Mouse (Mus musculus) erythroblast, adult 5-6 weeks (primary cell): ENCODE measurements around the gene Sytl2. TPM values are rescaled to one million over a fixed set of nuclear protein-coding genes. Genes with fewer than 3 reads are reported as not detected.

Experiments used
- ATAC-seq: replicated peaks from 2 replicates; pipeline ENCODE4 v1.8.0; 2016; ENCODE audit warnings: moderate number of reproducible peaks, mild to moderate bottlenecking, moderate TSS enrichment, inconsistent platforms; ENCODE audit not compliant: poor library complexity, low FRiP score, severe bottlenecking
- total RNA-seq, 2 experiments: library from RNA; stranded (forward) in 1 of 2; stranded (reverse) in 1 of 2; fragments of 150-400 nt in 1 of 2; fragments of 200-764, 138-1000 nt in 1 of 2; gene quantifications; 2 replicates each; pipeline versions ENCODE4 v1.2.3 to v1.2.4; 2015 to 2017; ENCODE audit warnings: low replicate concordance in 2 of 2

Gene Sytl2
- total RNA-seq (2015; ENCODE audit: low replicate concordance) = 0.38 and 0.63 TPM in 2 replicates
- total RNA-seq (2017; ENCODE audit: low replicate concordance) = 1.5 and 2.1 TPM in 2 replicates

DNA sequence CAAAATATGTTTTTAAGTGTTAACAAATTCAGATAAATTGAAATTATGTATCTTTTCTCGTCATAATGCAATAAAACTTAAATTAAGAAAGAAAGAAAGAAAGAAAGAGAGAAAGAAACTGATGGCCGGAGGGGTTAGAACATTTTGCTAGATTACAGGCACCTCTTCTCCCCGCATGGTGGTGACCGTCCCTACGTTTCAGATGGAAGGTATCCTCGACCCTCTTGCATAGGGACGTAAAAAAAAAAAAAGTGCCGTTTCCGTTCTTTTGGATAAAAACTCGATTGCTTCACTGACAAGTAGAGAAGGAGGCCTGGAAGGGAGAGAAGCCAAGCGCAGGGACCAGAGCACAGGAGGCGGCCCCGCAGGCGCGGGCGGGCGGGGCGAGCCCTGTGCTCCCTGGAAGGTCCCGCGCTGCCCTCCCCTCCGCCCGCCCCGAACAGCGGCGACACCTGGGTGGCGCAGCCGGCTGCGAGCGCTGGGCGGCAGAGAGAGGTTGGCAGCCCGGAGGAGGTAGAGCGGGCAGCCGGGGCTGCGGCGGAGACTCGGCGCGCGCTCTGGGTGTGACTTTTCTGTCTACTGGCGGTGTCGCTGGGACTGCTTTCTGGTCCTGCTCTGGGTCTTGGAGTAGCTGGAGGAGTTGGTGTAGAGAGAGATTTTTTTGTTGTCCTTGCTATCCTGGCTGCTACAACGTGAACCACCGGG, at the start of gene Sytl2:
Sytl2 (plus strand) TSS at position 311 of the 705 bp plus-strand sequence.
- no peak for ATAC-seq

DNA sequence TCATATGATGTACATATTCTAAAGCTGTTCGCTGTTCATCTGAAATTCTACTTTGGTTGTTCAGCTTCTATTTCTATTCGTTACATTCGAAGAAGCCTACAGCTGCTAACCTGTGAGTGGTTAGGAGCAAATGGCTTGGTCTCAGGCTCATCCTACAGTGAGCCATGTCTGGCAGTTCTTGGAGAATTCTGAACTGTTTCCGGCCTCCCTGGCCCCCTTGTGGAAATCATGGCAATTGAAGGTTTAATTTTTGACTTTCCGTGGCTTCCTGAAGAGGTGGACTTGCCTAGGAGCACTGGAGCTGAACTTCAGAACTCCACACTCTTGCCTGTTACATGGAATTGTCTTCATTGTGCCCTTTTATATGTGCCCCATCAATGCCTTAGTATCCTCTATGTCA, 49.1 kb upstream of the Sytl2 start:
- no peak for ATAC-seq

DNA sequence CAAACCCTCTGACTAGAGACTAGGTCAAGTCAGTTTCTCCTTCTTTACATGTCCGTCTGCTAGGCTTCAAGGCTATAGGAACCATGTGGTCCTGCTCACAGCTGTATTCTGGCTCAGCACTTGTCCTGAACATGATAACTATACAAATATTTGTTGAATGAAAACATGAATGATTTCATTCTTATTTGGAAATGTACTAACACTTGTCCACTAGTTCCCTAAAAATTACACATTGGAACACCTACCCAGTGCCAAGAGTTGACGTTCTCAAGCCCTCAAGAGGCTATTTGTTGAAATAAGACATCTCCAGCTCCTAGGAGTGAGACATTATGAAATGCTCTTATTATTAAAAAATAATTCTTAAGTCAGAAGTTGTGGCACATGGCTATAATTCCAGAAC, 43.4 kb upstream of the Sytl2 start:
- ATAC-seq = no peak

DNA sequence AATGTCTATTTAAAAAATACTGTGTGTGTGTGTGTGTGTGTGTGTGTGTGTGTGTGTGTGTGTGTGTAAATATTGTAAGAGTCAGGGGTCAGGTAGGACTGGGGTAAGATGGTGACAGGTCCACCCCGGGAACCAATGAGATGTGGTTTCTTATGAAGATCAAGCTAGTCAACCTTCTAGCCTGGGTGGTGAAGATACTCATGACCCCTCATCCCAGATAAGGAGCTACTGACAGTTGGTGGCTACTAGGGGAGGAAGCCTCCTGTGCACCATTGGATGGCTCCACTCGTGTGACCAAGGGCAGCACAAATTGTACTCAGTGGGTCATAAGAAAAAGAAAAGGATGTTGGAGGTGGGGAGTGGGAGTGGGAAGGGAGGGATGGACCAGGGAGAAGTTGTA, 42.2 kb upstream of the Sytl2 start:
- ATAC-seq = no peak

DNA sequence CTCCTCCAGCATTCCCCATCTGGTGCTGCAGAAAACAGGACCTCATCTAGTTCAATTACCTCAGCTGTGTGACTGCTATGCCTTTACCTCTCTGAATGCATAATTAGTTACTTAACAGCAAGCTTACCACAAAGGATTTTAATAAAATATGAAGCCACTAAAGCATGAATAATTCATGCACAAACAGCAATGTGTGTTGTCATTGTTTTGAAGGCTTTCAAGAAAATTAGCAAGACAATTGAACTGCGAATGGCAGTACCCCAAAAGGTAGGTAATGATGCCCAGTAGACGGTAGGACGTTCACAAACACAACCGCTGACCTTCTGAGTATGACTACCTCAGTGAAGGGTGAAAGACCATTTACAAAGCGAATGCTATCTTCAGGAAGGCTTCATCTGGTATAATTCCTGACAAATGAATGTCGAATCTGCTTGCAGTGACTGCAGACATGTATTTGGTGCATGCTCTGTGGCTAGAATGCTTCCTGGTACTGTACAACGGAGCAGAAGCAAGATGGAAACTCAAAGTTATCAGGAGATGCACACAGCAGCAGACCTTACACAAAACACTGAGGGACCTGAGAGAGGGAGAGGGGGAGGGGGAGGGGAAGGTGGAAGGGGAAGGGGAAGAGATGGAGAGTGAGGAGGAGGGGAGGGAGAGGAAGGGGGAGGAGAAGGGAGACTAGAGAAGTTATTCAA, 40.0 kb upstream of the Sytl2 start:
- no peak for ATAC-seq

DNA sequence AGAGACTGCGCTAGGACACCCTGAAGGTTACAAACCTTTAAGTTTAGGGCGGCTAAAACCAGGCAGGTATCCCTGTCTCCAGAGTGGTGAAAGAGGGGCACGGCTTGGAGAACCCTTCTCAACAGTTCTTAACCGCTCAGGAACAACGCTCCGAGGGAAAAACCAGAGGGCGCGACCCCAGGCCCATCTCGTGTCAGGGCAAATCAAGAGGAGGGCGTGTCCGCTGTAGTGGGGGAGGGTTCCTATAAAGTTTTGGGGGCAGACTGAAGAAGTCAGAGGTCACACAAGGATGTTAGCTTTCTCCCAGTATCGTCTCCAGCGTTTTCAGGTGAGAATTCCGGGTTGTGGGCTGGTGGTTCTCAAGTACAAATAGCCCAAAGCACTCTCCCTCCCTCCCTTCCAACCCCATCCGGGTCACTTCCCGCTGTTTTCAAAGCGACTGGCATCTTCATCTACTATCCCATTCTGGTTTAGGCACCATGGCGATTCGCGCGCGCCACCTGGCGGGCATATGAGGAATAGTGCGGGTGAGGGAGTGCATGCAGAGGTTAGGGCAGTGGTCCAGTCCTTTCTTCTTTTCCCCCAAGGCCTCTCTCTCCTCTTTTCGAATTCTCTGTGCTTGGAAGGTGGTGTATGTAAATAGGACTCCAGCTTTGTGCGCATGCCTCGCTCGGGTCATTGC, 36.6 kb upstream of the Sytl2 start, which contains the start of gene Ccdc83:
Ccdc83 (minus strand) TSS at position 489 of the 682 bp plus-strand sequence.
- peak; percentile 93 for ATAC-seq

DNA sequence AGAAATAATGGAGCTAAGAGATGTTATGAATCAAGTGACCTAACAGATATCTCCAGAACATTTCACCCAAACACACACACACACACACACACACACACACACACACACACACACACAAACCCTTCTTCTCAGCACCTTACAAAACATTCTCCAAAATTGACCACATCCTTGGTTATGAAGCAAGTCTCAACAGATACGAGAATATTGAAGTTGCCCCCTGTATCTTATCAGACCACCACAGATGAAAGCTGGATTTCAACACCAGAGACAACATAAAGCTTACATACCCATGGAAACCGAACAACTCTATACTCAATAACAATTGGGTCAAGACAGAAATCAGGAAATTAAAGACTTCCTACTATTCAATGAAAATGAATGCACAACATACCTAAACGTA, 31.9 kb upstream of the Sytl2 start:
- ATAC-seq = no peak

DNA sequence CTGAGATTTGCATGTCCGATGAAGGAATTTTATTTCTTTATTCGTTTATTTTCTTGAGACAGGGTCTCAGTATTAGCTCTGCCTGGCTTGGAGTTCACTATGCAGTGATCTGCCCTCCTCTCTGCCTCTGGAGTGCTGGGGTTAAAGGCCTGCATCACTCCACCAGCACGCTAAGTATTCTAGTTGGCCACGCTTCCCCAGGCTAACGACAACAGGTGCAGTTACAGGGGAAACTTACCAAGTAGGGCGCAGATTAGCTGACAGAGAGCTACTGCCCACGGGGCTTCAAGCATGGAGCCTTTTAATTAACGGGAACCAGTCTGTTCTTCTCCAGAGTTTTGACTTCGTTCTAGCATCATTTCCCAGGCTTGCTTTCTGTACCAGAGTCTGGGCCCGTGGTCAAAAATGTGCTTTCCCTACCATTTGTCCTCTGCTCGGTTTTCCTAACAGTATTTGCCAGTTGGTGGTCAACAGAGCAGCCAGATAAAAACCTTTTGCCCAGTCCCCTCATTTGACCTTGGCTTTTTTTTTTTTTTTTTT, 27.4 kb upstream of the Sytl2 start:
- no peak for ATAC-seq

DNA sequence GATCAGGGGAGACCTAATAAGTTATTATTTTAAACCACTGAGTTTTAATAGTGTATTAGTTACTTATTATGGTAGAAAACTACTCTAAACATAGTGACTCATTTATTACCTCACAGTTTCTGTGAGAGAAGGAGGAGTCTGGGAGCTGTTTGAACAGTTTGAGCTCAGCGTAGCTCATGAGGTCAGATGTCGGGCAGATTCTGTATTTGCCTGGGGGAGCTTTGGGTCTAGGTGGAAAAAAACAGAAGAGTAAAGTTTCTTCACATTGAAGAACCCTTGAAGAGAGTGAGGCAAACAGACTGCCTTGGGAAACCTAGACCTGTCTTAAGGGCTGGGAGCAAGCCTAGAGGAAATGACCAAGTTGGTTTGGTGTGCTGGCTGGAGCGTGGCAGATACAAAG, 24.8 kb upstream of the Sytl2 start:
- ATAC-seq = no peak

DNA sequence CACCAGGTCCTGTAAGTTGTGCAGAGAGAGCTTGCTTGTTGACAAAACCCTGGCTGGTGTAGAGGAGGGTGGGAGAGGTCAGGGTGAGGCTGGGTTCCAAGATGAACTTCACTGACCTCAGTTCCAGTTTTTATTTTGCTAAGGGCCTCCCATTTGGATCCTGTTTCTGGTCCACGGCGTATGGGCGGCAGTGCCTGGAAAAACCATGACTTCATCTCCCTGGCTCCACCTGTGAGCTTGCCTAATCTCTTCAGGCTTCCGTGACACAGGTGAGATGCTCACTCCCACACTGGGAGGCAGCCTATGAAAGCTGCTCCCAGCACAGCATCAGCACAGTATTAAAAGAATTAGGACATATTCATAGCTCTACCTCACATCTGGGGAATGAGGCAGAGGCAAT, 24.3 kb upstream of the Sytl2 start:
- ATAC-seq = no peak

DNA sequence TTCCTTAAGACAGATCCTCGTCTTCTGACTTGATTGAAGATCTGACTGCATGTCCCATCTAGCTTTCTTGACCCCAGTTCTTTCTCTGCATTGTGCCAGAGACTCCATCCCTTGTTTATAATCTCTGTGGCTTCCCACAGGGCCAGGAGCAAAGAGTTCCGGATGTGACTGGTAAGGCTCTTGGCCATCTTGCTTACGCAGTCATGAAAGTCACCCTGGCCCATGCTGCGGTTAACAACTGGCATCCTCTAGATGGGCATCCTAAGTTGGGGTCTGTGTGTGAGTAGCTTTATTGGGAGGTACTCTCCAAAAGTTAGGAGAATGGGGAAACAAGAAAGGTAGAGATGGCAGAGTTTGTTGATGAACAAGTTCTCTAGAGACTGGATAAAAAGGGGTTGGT, 22.9 kb upstream of the Sytl2 start:
- ATAC-seq = no peak

DNA sequence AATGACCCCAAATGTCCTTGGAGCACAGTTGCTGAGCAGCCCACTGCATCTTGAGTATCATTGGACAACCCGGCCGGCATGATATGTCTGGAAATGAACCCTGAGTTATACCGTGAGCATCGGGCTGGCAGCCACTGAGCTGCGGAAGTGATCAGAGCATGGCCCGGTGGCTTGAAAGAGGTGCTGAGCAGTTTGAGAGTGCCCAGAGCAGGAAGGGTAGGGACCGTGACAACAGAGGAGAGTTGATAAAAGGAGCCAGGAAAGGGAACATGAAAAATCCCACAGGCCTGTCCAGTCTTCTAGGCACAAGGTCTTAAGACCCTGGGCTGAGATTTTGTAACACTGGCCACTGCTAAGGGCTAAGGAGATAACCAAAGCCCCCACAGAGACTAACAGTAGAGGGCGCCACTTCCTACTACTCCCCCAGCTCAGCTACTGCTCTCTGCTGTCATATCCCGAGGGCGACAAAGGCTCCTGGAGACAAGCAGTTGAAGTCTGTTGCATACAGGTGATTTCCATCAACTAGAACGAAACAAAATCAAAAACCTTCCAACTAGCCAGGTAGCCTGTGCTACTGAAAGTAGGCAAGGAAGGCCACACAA, 21.7 kb upstream of the Sytl2 start:
- ATAC-seq = no peak

DNA sequence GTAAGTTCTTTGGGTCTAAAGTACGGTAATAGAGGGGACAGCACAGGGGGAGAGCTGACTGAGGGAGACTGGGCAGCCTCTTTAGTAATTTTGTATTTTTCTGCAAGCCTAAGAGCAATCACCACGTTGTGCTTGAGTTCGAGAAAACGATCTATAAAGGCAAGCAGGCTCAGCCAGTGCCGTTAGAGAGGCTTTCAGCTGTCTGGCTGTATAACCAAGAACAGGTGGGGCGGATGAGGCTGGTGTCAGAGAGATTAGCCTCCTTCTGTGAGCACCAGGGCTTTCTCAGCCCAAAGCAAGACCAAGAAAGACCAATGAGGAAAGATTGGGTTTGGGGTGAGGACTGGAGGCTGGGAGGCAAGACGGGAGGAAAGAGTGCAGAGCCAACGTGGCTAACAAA, 21.2 kb upstream of the Sytl2 start:
- ATAC-seq = no peak

DNA sequence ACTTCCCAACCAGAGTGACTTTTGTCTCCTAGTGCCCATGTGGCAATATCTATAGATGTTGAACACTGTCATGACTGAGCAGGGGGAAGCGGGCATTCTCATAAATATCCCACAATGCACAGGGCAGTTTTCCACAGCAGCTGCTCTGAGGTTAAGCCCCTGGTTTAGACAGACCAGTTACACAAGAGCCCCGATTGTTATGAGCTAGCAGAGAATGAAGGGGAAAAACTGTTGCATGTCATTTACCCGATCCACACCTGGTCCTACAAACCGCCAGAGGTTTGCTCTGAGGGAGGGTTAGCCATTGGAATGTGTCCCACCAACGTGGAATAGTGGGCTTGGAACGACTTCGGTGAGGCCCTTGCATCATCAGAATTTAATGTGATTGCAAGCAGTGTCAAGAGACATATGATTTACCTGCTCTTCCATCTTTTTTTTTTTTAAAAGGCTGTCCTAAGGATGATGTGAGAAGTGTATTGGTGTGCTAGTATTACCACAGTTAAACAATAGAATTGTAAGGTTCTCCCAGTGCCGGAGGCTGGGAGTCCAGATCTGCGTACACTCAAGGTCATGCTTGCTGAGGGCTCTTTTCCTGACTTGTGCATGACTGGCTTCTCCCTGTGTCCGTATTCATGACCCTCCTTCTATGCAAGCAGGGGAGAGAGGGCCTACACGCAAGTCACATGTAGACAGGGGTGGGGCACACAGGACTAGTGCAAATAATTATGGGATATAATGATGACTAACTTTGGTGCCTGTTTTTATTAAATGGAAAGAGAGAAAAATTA, 20.1 kb upstream of the Sytl2 start:
- no peak for ATAC-seq

DNA sequence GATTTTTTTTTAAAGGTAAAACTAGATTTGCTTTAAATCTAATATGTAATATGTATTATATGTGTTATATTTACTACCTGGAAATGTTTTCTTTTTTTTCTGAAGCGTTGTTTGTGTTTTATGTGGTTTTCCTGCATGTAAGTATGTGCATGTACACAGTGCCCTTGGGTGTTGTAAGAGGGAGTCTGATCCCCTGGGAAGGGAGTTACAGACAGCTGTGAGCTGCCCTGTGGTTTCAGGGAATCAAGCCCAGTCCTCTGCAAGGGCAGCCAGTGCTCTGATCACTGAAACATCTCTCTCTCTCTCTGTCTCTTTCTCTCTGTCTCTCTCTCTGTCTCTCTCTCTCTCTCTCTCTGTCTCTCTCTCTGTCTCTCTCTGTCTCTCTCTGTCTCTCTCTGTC, 19.3 kb upstream of the Sytl2 start:
- ATAC-seq = no peak

DNA sequence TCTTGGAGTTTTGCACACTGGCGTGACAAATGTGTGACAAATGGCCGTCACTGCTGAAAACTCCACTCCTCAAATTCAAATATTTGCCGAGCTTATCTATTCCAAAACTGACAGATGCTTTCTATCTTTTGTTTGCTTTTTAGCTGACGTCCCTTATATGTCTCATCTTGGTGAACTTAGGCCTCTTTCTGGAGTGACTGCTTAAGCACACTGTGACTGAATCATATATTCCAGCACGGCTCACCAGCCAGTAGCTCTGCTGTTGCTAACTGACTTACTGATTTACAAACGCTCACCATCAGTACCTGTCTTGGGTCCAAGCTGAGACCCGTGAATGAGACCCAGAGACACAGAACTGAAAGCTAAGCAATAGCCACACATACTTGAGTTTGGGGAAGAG, 17.3 kb upstream of the Sytl2 start:
- ATAC-seq = no peak

DNA sequence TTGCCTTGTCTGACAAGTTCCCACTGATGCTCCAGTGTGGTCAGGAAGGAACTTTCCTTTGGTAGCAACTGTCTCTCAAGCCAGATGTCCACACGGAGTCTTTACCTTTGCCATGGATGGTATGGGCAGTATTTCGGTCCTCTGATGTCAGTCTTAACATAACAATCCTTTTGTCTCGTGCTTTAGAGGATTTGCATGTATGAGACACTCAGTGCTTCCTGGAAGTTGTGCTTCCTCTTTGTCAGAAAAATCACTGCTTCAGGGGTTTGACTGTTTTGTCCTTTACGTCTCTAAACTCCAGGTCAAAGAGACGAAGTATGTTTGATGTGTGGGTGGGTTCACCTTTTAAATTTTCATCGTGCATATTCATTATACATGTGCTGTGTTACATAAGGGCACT, 10.2 kb upstream of the Sytl2 start:
- ATAC-seq = no peak

DNA sequence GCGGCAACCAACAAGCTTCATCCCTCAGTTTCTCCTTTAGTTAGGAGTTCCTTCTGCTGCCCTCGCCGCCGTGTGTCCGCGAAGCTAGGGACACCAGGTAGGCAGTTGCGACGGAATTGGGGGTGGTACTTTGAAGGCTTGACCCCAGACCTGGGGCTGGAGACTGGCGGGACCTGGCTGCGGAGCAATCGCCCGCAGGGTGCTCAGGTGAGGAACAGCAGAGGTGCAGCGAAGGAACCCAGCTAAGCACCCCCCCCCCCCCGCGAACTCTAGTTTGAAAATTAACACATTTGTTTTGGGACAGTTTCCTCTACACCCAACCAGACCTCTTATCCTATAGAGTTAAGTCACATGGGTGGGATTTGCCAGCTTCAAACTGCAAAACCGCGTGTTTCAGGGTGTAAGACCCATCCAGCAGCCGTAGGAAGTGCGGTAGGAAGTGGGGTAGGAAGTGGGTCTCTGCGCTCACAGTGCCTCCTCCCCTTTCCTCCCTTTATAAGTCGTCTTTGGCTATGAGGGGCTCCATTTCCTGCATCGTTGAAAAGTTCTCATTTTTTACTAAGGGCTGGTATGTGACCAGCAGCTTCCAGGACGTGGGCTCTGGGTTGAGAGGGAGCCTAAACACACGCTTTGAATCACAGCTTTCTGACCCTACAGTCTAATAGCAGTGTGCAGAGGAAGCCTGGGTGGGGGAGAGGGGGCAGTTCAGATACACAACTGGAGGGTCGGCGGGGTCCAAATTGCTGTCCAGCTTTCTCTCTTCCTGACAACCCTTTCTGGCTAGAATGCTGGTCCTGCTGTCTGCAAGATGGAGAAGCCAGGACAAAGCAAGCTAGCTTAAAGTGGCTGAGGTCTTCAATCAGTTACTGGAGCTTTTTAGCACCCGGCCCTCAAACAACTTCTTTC, 848 bp downstream of the Sytl2 start:
- ATAC-seq = no peak

DNA sequence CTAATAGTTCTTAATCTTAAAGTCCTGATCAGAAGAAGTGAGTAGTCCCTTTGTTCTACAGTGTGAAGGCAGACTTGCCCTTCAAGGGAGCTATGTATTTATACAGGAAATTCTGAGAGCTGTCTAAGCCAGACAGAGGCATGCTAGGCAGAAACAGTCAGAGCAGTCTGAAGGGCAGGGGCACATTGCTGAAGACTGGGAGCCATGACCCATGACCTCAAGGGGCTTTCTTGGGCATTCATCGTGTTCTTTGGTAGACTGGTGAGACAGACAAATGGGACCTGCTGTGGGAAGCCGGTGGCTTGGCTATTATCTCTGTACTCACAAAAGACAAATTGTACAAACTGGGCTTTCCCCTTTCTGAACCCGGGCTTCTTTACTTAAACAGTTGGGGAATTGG, 4.0 kb downstream of the Sytl2 start:
- no peak for ATAC-seq
